Mouse (Mus musculus): ENCODE measurements around the gene Runx2. TPM values are rescaled to one million over a fixed set of nuclear protein-coding genes. Genes with fewer than 3 reads are reported as not detected.

Gene Runx2
- polyA plus RNA-seq, 1 experiment from 2014 or later, result 0.41 TPM

- Histone ChIP-seq H3K27ac (replicated peaks) (no peak overlapping the region), H3K4me3 (no peak overlapping the region), H3K36me3 (peaks cover 5% of the 10 kb centered on the region; the same call in 1 of the 2 replicates), H3K9me3 (no peaks in the 10 kb centered on the region), H3K4me2 (no peak overlapping the region), H3K27me3 (no peaks in the 10 kb centered on the region), H3K4me1 (replicated peaks) (no peaks in the 10 kb centered on the region), H3K9ac (no peak overlapping the region)
- WGBS, result 92% methylated on average over 12 of the region's 12 CpGs
- ATAC-seq (ENCODE audit: low FRiP score, low read depth), result no peak
Observed at GRCm38 (mm10) chr17:44792218-44792917, 22.2 kb downstream of the Runx2 start.

GRCm38 (mm10) chr17:44788982-44789747 is 25.4 kb downstream of the Runx2 start:
- H3K27me3 ChIP-seq, result no peaks in the 10 kb centered on the region
- H3K9me3 ChIP-seq, result no peaks in the 10 kb centered on the region
- no peak overlapping the region for H3K4me3 ChIP-seq
- no peak overlapping the region for H3K27ac ChIP-seq (replicated peaks)
- H3K36me3 ChIP-seq, result peaks cover 5% of the 10 kb centered on the region; the same call in 1 of the 2 replicates
- H3K9ac ChIP-seq, result no peak overlapping the region
- H3K4me2 ChIP-seq, result no peak overlapping the region
- WGBS, result 64% methylated on average over 5 of the region's 5 CpGs
- no peaks in the 10 kb centered on the region for H3K4me1 ChIP-seq (replicated peaks)
- no peak for ATAC-seq (ENCODE audit: low FRiP score, low read depth)

GRCm38 (mm10) chr17:44783143-44783542 is 31.5 kb downstream of the Runx2 start:
- H3K27me3 ChIP-seq, result no peaks in the 10 kb centered on the region
- H3K4me1 ChIP-seq (replicated peaks), result peaks cover 3% of the 10 kb centered on the region
- ATAC-seq (ENCODE audit: low FRiP score, low read depth), result no peak
- no peak overlapping the region for H3K9ac ChIP-seq
- no peak overlapping the region for H3K4me2 ChIP-seq
- no peak overlapping the region for H3K27ac ChIP-seq (replicated peaks)
- no peaks in the 10 kb centered on the region for H3K9me3 ChIP-seq
- H3K36me3 ChIP-seq, result no peaks in the 10 kb centered on the region
- no peak overlapping the region for H3K4me3 ChIP-seq
- WGBS, result 92% methylated on average over 2 of the region's 2 CpGs

GRCm38 (mm10) chr17:44782366-44782765 is 32.2 kb downstream of the Runx2 start:
- Histone ChIP-seq H3K9ac (no peak overlapping the region), H3K4me1 (replicated peaks) (peaks cover 8% of the 10 kb centered on the region), H3K4me3 (no peak overlapping the region), H3K4me2 (no peak overlapping the region), H3K36me3 (no peaks in the 10 kb centered on the region), H3K27me3 (no peaks in the 10 kb centered on the region), H3K27ac (replicated peaks) (no peak overlapping the region), H3K9me3 (no peaks in the 10 kb centered on the region)
- ATAC-seq (ENCODE audit: low FRiP score, low read depth), result no peak
- 89% methylated on average over 4 of the region's 4 CpGs for WGBS

- H3K4me3 ChIP-seq, result no peak overlapping the region
- peaks cover 12% of the 10 kb centered on the region for H3K4me1 ChIP-seq (replicated peaks)
- H3K9me3 ChIP-seq, result no peaks in the 10 kb centered on the region
- no peaks in the 10 kb centered on the region for H3K36me3 ChIP-seq
- H3K4me2 ChIP-seq, result no peak overlapping the region
- WGBS, result 68% methylated on average over 4 of the region's 4 CpGs
- no peak overlapping the region for H3K27ac ChIP-seq (replicated peaks)
- ATAC-seq (ENCODE audit: low FRiP score, low read depth), result no peak
- no peak overlapping the region for H3K9ac ChIP-seq
- H3K27me3 ChIP-seq, result no peaks in the 10 kb centered on the region
Observed at GRCm38 (mm10) chr17:44780353-44780752, 34.2 kb downstream of the Runx2 start.

GRCm38 (mm10) chr17:44778141-44778540 is 36.5 kb downstream of the Runx2 start:
- Histone ChIP-seq H3K4me1 (replicated peaks) (peaks cover 12% of the 10 kb centered on the region), H3K27ac (replicated peaks) (0 out of 2 replicates have a peak overlapping the region, but pooled peaks have one; percentile 96), H3K4me3 (peak overlapping the region; percentile 94), H3K9ac (peak overlapping the region; percentile 96), H3K9me3 (no peaks in the 10 kb centered on the region), H3K27me3 (no peaks in the 10 kb centered on the region), H3K36me3 (no peaks in the 10 kb centered on the region), H3K4me2 (peak overlapping the region; percentile 80)
- ATAC-seq (ENCODE audit: low FRiP score, low read depth), result no peak
- WGBS, result 62% methylated on average over 5 of the region's 5 CpGs

GRCm38 (mm10) chr17:44777337-44777804 is 37.2 kb downstream of the Runx2 start:
- Histone ChIP-seq H3K9ac (peak overlapping the region; percentile 96), H3K4me2 (peak overlapping the region; percentile 80), H3K4me3 (peak overlapping the region; percentile 94), H3K9me3 (no peaks in the 10 kb centered on the region), H3K36me3 (no peaks in the 10 kb centered on the region), H3K27ac (replicated peaks) (peak overlapping the region; percentile 96), H3K4me1 (replicated peaks) (peaks cover 12% of the 10 kb centered on the region), H3K27me3 (no peaks in the 10 kb centered on the region)
- peak; percentile 75 for ATAC-seq (ENCODE audit: low FRiP score, low read depth)
- under 1% methylated on average over 33 of the region's 35 CpGs for WGBS

- peak within 1 kb of the TSS; percentile 96 for H3K27ac ChIP-seq (replicated peaks)
- ATAC-seq (ENCODE audit: low FRiP score, low read depth), result peak; percentile 99
- H3K4me1 ChIP-seq (replicated peaks), result peaks cover 12% of the 10 kb centered on the region
- no peaks in the 10 kb centered on the region for H3K36me3 ChIP-seq
- under 1% methylated on average over 39 of the region's 40 CpGs for WGBS
- H3K4me2 ChIP-seq, result peak within 1 kb of the TSS; percentile 80
- no peaks in the 10 kb centered on the region for H3K27me3 ChIP-seq
- H3K4me3 ChIP-seq, result peak within 1 kb of the TSS; percentile 94
- no peaks in the 10 kb centered on the region for H3K9me3 ChIP-seq
- H3K9ac ChIP-seq, result peak within 1 kb of the TSS; percentile 96
Observed at GRCm38 (mm10) chr17:44776738-44777270, 37.8 kb downstream of the Runx2 start, which contains the start of gene Supt3. TSS of gene Supt3 (plus strand) at chr17:44777152.

- Histone ChIP-seq H3K9me3 (no peaks in the 10 kb centered on the region), H3K9ac (no peak overlapping the region), H3K27ac (replicated peaks) (no peak overlapping the region), H3K27me3 (no peaks in the 10 kb centered on the region), H3K4me3 (no peak overlapping the region), H3K36me3 (no peaks in the 10 kb centered on the region), H3K4me2 (no peak overlapping the region), H3K4me1 (replicated peaks) (peaks cover 4% of the 10 kb centered on the region; the same call in 1 of the 2 replicates)
- no peak for ATAC-seq (ENCODE audit: low FRiP score, low read depth)
- WGBS, result 92% methylated on average over 2 of the region's 2 CpGs
Observed at GRCm38 (mm10) chr17:44772576-44772975, 42.0 kb downstream of the Runx2 start.

- Histone ChIP-seq H3K9ac (no peak overlapping the region), H3K9me3 (no peaks in the 10 kb centered on the region), H3K27me3 (no peaks in the 10 kb centered on the region), H3K4me1 (replicated peaks) (no peaks in the 10 kb centered on the region), H3K4me3 (no peak overlapping the region), H3K36me3 (no peaks in the 10 kb centered on the region), H3K27ac (replicated peaks) (no peak overlapping the region), H3K4me2 (no peak overlapping the region)
- 88% methylated on average over 2 of the region's 2 CpGs for WGBS
- ATAC-seq (ENCODE audit: low FRiP score, low read depth), result no peak
Observed at GRCm38 (mm10) chr17:44770871-44771270, 43.7 kb downstream of the Runx2 start.

- no peak overlapping the region for H3K4me2 ChIP-seq
- 72% methylated on average over 5 of the region's 5 CpGs for WGBS
- no peak overlapping the region for H3K4me3 ChIP-seq
- H3K4me1 ChIP-seq (replicated peaks), result no peaks in the 10 kb centered on the region
- no peak overlapping the region for H3K27ac ChIP-seq (replicated peaks)
- no peaks in the 10 kb centered on the region for H3K36me3 ChIP-seq
- no peaks in the 10 kb centered on the region for H3K27me3 ChIP-seq
- no peak overlapping the region for H3K9ac ChIP-seq
- H3K9me3 ChIP-seq, result no peaks in the 10 kb centered on the region
- ATAC-seq (ENCODE audit: low FRiP score, low read depth), result no peak
Observed at GRCm38 (mm10) chr17:44768522-44768921, 46.1 kb downstream of the Runx2 start.

- Histone ChIP-seq H3K9me3 (no peaks in the 10 kb centered on the region), H3K27me3 (no peaks in the 10 kb centered on the region), H3K36me3 (no peaks in the 10 kb centered on the region), H3K4me3 (no peak overlapping the region), H3K9ac (no peak overlapping the region), H3K4me1 (replicated peaks) (no peaks in the 10 kb centered on the region), H3K27ac (replicated peaks) (no peak overlapping the region), H3K4me2 (no peak overlapping the region)
- WGBS, result 69% methylated on average over 1 of the region's 1 CpGs
- no peak for ATAC-seq (ENCODE audit: low FRiP score, low read depth)
Observed at GRCm38 (mm10) chr17:44767375-44767774, 47.2 kb downstream of the Runx2 start.
